Mouse (Mus musculus): ENCODE results near the gene Rock2.
A peak's percentile ranks its signal among the peaks of the same experiment; 100 is the strongest.

Rock2 gene

GRCm38 (mm10) chr12:16872926-16873464 is 21.7 kb upstream of the Rock2 start:
- DNase-seq: no peak

- DNase-seq: no peak
Observed at GRCm38 (mm10) chr12:16873549-16873948, 21.1 kb upstream of the Rock2 start.

GRCm38 (mm10) chr12:16874086-16874485 is 20.6 kb upstream of the Rock2 start:
- DNase-seq: peak; percentile 86 to 89

- DNase-seq: no peak
Observed at GRCm38 (mm10) chr12:16875269-16875668, 19.4 kb upstream of the Rock2 start.

GRCm38 (mm10) chr12:16875678-16876077 is 19.0 kb upstream of the Rock2 start:
- no peak for DNase-seq

GRCm38 (mm10) chr12:16876667-16877066 is 18.0 kb upstream of the Rock2 start:
- DNase-seq: no peak

- no peak for DNase-seq
Observed at GRCm38 (mm10) chr12:16877141-16877540, 17.6 kb upstream of the Rock2 start.

- DNase-seq: no peak
Observed at GRCm38 (mm10) chr12:16877679-16878078, 17.0 kb upstream of the Rock2 start.

- no peak for DNase-seq
Observed at GRCm38 (mm10) chr12:16879369-16879768, 15.3 kb upstream of the Rock2 start.

GRCm38 (mm10) chr12:16880077-16880476 is 14.6 kb upstream of the Rock2 start:
- DNase-seq: no peak

GRCm38 (mm10) chr12:16882442-16882841 is 12.3 kb upstream of the Rock2 start:
- no peak for DNase-seq

GRCm38 (mm10) chr12:16883111-16883510 is 11.6 kb upstream of the Rock2 start:
- DNase-seq: no peak

- no peak for DNase-seq
Observed at GRCm38 (mm10) chr12:16884534-16884933, 10.2 kb upstream of the Rock2 start.

- DNase-seq: no peak
Observed at GRCm38 (mm10) chr12:16886354-16886753, 8.3 kb upstream of the Rock2 start.

- DNase-seq: no peak
Observed at GRCm38 (mm10) chr12:16893039-16893438, 1.7 kb upstream of the Rock2 start.

GRCm38 (mm10) chr12:16893656-16894395 is 869 bp upstream of the Rock2 start:
- peak in 1 of 2 experiments; percentile 67 for DNase-seq

GRCm38 (mm10) chr12:16895221-16895928 is 680 bp downstream of the Rock2 start:
- peak in 1 of 2 experiments; percentile 38 for DNase-seq

- DNase-seq: peak in 1 of 2 experiments; percentile 26
Observed at GRCm38 (mm10) chr12:16896073-16896789, 1.5 kb downstream of the Rock2 start.

- DNase-seq: no peak
Observed at GRCm38 (mm10) chr12:16897225-16897624, 2.5 kb downstream of the Rock2 start.

- no peak for DNase-seq
Observed at GRCm38 (mm10) chr12:16898221-16898620, 3.5 kb downstream of the Rock2 start.

GRCm38 (mm10) chr12:16898790-16899189 is 4.1 kb downstream of the Rock2 start:
- no peak for DNase-seq

GRCm38 (mm10) chr12:16900625-16901222 is 6.0 kb downstream of the Rock2 start:
- no peak for DNase-seq
